Mouse (Mus musculus) left cerebral cortex, postnatal 36 days (tissue): ENCODE data around the gene Arhgef11. TPM values are rescaled to one million over a fixed set of nuclear protein-coding genes. Genes with fewer than 3 reads are reported as not detected.

Experiments used
- DNase-seq, 2 experiments: peaks; one replicate each; pipeline ENCODE4 v3.0.0; 2021 to 2022; ENCODE audit warnings: low spot score in 2 of 2, mixed read lengths in 1 of 2
- intact Hi-C: fragments of 180-260 bp; cut with DNase I; formaldehyde crosslinking; loops from one replicate; pipeline ENCODE4 v1.15.1; 2025
- total RNA-seq, 2 experiments: library from RNA; stranded (reverse); gene quantifications; 2 replicates each; pipeline ENCODE4 v1.2.3; 2021

The Arhgef11 gene
- total RNA-seq, 2 experiments from 2014 or later, result 55.6 to 60.3 TPM

- DNase-seq, result no peak
- intact Hi-C loops, result no loop called here
Measured at GRCm38 (mm10) chr3:87753829-87754228, 136.5 kb downstream of the Arhgef11 start.

- peak; percentile 78 to 80 for DNase-seq
- intact Hi-C loops, result no loop called here
Measured at GRCm38 (mm10) chr3:87755964-87756363, 138.6 kb downstream of the Arhgef11 start.

- intact Hi-C loops, result no loop called here
- no peak for DNase-seq
Measured at GRCm38 (mm10) chr3:87756488-87756887, 139.1 kb downstream of the Arhgef11 start.

GRCm38 (mm10) chr3:87758641-87759040 lies 141.3 kb downstream of the Arhgef11 start:
- intact Hi-C loops, result no loop called here

GRCm38 (mm10) chr3:87761408-87762375 lies 144.3 kb downstream of the Arhgef11 start:
- DNase-seq, result no peak
- intact Hi-C loops, result no loop called here

More at GRCm38 (mm10) chr3:87758641-87759040, 141.3 kb downstream of the Arhgef11 start:
- DNase-seq, result no peak

- DNase-seq, result no peak
- intact Hi-C loops, result no loop called here
Measured at GRCm38 (mm10) chr3:87763202-87763601, 145.8 kb downstream of the Arhgef11 start.

- intact Hi-C loops, result no loop called here
- DNase-seq, result peak; percentile 83 to 86
Measured at GRCm38 (mm10) chr3:87763683-87764289, 146.4 kb downstream of the Arhgef11 start.

GRCm38 (mm10) chr3:87764506-87764905 lies 147.1 kb downstream of the Arhgef11 start:
- intact Hi-C loops, result no loop called here
- DNase-seq, result no peak

- intact Hi-C loops, result no loop called here
- no peak for DNase-seq
Measured at GRCm38 (mm10) chr3:87765091-87765490, 147.7 kb downstream of the Arhgef11 start.

GRCm38 (mm10) chr3:87765631-87766283 lies 148.4 kb downstream of the Arhgef11 start:
- intact Hi-C loops, result no loop called here
- no peak for DNase-seq

- intact Hi-C loops, result no loop called here
- no peak for DNase-seq
Measured at GRCm38 (mm10) chr3:87766284-87766667, 148.9 kb downstream of the Arhgef11 start.

GRCm38 (mm10) chr3:87767764-87768163 lies 150.4 kb downstream of the Arhgef11 start:
- intact Hi-C loops, result no loop called here
- DNase-seq, result no peak

- intact Hi-C loops, result no loop called here
- DNase-seq, result no peak
Measured at GRCm38 (mm10) chr3:87768431-87768830, 151.1 kb downstream of the Arhgef11 start.

GRCm38 (mm10) chr3:87768844-87769243 lies 151.5 kb downstream of the Arhgef11 start:
- intact Hi-C loops, result no loop called here
- peak in 1 of 2 experiments; percentile 37 for DNase-seq

GRCm38 (mm10) chr3:87769506-87769905 lies 152.1 kb downstream of the Arhgef11 start:
- intact Hi-C loops, result no loop called here
- DNase-seq, result no peak

- peak in 1 of 2 experiments; percentile 30 for DNase-seq
- intact Hi-C loops, result loop anchor here (2.0 to 5.0 kb wide), 2 partner anchors 47 to 67 kb away; no protein-coding TSS in a partner anchor
Measured at GRCm38 (mm10) chr3:87770280-87770679, 152.9 kb downstream of the Arhgef11 start.

- intact Hi-C loops, result loop anchor here (2.0 to 5.0 kb wide), 2 partner anchors 46 to 66 kb away; no protein-coding TSS in a partner anchor
- no peak for DNase-seq
Measured at GRCm38 (mm10) chr3:87771088-87771487, 153.7 kb downstream of the Arhgef11 start.

- DNase-seq, result no peak
- intact Hi-C loops, result no loop called here
Measured at GRCm38 (mm10) chr3:87778283-87778682, 160.9 kb downstream of the Arhgef11 start.

GRCm38 (mm10) chr3:87779086-87779485 lies 161.7 kb downstream of the Arhgef11 start:
- intact Hi-C loops, result no loop called here
- no peak for DNase-seq
